ENCODE assay signal across 9 mouse cellular contexts in the genomic region with DNA sequence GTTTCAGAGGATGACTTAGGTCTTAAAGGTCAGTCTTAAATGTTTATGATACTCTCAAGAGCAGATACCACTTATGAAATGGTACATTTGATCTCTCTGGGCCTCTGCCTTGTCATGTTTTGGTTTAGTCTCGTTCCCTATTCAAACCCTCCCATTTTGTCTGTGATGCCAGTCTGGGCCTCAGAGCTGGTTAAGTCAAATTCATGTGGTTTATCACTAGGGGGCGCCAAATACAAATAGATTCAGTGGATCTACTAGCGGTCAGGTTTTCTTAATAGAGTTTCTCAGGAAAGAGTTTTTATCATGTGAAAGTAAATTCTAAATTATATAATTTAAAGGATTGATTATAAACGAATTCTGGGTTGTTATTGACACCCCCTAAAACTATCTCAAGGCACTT.
DNase-seq lines count a peak whose midpoint lies in the region; ATAC-seq and TF ChIP-seq lines count a peak whose summit lies in the region.
"Had no signal": no experiment of that assay in that cellular context is flagged by ENCODE, and none has a peak within 500 bp of the region (broad histone marks: within the 10 kb centered on the region; RNA-seq: fewer than 3 reads in every experiment).

No protein-coding gene starts in this region.

- peaks cover 25% of the 10 kb centered on the region for H3K4me1 ChIP-seq in liver, embryonic 12.5 days
- no peaks in the 10 kb centered on the region for H3K4me1 ChIP-seq in kidney, postnatal 0 days (replicated peaks; ENCODE audit: insufficient read depth, low read length)

- no peak overlapping the region for H3K4me3 ChIP-seq in liver, embryonic 12.5 days
- H3K4me3 ChIP-seq in kidney, postnatal 0 days (replicated peaks; ENCODE audit: low read depth, low read length): no peak overlapping the region

- no peaks in the 10 kb centered on the region for H3K27me3 ChIP-seq in liver, embryonic 12.5 days (replicated peaks)
- no peaks in the 10 kb centered on the region for H3K27me3 ChIP-seq in kidney, postnatal 0 days (ENCODE audit: insufficient read depth, low read length)

- 2% methylated on average over 4 of the region's 4 CpGs for WGBS in liver, embryonic 12.5 days (ENCODE audit: insufficient replicate concordance)
- WGBS in kidney, postnatal 0 days: 3% methylated on average over 4 of the region's 4 CpGs

- no peaks in the 10 kb centered on the region for H3K36me3 ChIP-seq in liver, embryonic 12.5 days
- H3K36me3 ChIP-seq in kidney, postnatal 0 days (ENCODE audit: insufficient read depth, low read length): no peaks in the 10 kb centered on the region

- no peak overlapping the region for H3K9ac ChIP-seq in liver, embryonic 12.5 days
- no peak overlapping the region for H3K9ac ChIP-seq in kidney, postnatal 0 days (ENCODE audit: low read depth, low read length)

- TF ChIP-seq CTCF in kidney, postnatal 0 days (IDR thresholded peaks at IDR 0.05; ENCODE audit: low read depth): peak; percentile 83

- DNase-seq in liver: peak; percentile 28
- DNase-seq in ES-CJ7 (ENCODE audit: low read depth, low spot score): peak; percentile 77
- peak; percentile 76 for DNase-seq in adrenal gland, postnatal 14 days
- peak; percentile 94 for DNase-seq in kidney, postnatal 0 days (ENCODE audit: low spot score)
- peak; percentile 79 for DNase-seq in lung, postnatal 36 days
- no peak for DNase-seq in frontal cortex, postnatal 14 days (ENCODE audit: low spot score in 2 of 2)

- no peak overlapping the region for H3K27ac ChIP-seq in liver, embryonic 12.5 days
- H3K27ac ChIP-seq in kidney, postnatal 0 days: no peak overlapping the region
- H3K27ac ChIP-seq: macrophage had no signal

- H3K4me2 ChIP-seq in liver, embryonic 12.5 days: no peak overlapping the region
- H3K4me2 ChIP-seq in kidney, postnatal 0 days (ENCODE audit: low read length): no peak overlapping the region

- no peak for ATAC-seq in liver, embryonic 12.5 days
- ATAC-seq in erythroid progenitor cell, adult 5-6 weeks (replicated peaks; ENCODE audit: low FRiP score, poor library complexity, severe bottlenecking): peak; percentile 67
- peak; percentile 57; the same call in 1 of the 2 replicates for ATAC-seq in kidney, postnatal 0 days (replicated peaks; ENCODE audit: low FRiP score, low read depth)

- H3K9me3 ChIP-seq in liver, embryonic 12.5 days (replicated peaks): no peaks in the 10 kb centered on the region
- H3K9me3 ChIP-seq in kidney, postnatal 0 days (replicated peaks; ENCODE audit: low read length): no peaks in the 10 kb centered on the region

Comparison
In these comparisons a context has a peak if more than half of its experiments do, and no peak if none do; other contexts are left out.
1. DNase-seq: peak in liver (single experiment), ES-CJ7 (single experiment), adrenal gland, postnatal 14 days (single experiment), kidney, postnatal 0 days (single experiment) and lung, postnatal 36 days (single experiment); none in frontal cortex, postnatal 14 days (0 of 2).